Mouse (Mus musculus): ENCODE data around the gene Gm266. TPM values are rescaled to one million over a fixed set of nuclear protein-coding genes. Genes with fewer than 3 reads are reported as not detected.

The Gm266 gene
- polyA plus RNA-seq, 1 experiment from 2014 or later: 123 TPM

DNA sequence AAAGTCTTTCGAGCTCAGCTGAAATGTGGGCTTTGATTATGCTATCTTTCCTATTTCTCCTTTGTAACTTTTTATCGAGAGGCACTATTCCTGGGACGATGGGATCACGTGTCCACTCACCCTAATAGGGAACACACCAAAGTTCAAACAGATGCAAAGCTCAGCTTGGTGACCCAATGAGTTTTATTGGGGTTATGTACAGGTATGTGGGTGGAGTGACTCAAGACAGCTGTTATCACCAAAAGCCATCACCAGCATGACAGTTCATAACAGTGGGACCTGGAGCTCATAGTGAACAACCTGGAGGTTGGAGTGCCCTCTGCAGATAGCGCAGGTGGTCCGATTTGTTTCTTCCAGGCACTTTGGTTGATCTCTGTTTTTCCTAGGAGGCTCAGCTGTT is 46.8 kb downstream of the Gm266 start:
- Histone ChIP-seq H3K9me3 (ENCODE audit: control insufficient read depth, low read length) (no peaks in the 10 kb centered on the region), H3K4me2 (replicated peaks; ENCODE audit: low read depth, low read length) (no peak overlapping the region), H3K4me3 (ENCODE audit: low read length) (no peak overlapping the region), H3K27ac (ENCODE audit: low read depth, low read length) (no peak overlapping the region), H3K4me1 (ENCODE audit: control insufficient read depth, insufficient read depth, low read length) (peaks cover 17% of the 10 kb centered on the region; the same call in 1 of the 2 replicates), H3K9ac (ENCODE audit: low read depth, low read length) (no peak overlapping the region), H3K27me3 (ENCODE audit: control insufficient read depth, insufficient read depth, low read length) (peaks cover 29% of the 10 kb centered on the region), H3K36me3 (ENCODE audit: control insufficient read depth, insufficient read depth, low read length) (no peaks in the 10 kb centered on the region)
- 84% methylated on average over 6 of the region's 6 CpGs for WGBS
- ATAC-seq (ENCODE audit: low FRiP score, low TSS enrichment): no peak

DNA sequence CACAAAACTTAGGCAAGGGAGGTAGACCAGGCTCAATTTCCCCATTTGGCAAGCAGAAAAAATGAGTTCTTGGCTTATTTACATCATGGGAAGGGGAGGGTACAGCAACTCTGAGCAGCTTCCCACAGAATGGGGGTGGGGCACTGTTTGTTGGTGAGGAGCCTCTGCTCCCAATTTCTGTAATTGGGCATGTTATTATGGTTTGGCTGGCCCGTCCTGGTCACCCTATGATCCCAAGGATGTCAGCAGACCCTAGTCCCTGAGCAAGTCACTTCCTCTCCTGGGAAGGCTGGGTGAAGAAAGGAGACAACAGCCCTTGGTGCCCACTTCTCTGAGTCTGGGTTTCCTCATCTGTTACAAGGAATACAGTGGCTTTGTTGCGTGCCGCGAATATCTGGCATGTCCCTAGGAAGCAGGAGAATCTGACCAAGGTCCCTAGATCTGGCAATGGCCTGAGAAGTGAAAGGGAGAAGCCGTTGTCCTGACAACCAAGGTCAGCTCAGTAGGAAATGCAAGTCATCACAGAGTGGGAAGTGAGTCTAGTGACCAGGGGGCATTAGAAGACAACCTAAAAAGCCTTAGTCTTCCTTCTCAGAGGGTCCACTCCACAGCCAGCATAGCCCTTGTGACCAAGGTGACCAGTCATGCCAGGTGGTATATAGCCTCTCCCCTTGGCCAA is 48.3 kb downstream of the Gm266 start:
- Histone ChIP-seq H3K27ac (ENCODE audit: low read depth, low read length) (no peak overlapping the region), H3K4me3 (ENCODE audit: low read length) (no peak overlapping the region), H3K9ac (ENCODE audit: low read depth, low read length) (no peak overlapping the region), H3K36me3 (ENCODE audit: control insufficient read depth, insufficient read depth, low read length) (no peaks in the 10 kb centered on the region), H3K4me2 (replicated peaks; ENCODE audit: low read depth, low read length) (no peak overlapping the region), H3K4me1 (ENCODE audit: control insufficient read depth, insufficient read depth, low read length) (peaks cover 22% of the 10 kb centered on the region; the same call in 1 of the 2 replicates), H3K9me3 (ENCODE audit: control insufficient read depth, low read length) (no peaks in the 10 kb centered on the region), H3K27me3 (ENCODE audit: control insufficient read depth, insufficient read depth, low read length) (peaks cover 16% of the 10 kb centered on the region; the same call in 1 of the 2 replicates)
- WGBS: 71% methylated on average over 5 of the region's 5 CpGs
- ATAC-seq (ENCODE audit: low FRiP score, low TSS enrichment): no peak

DNA sequence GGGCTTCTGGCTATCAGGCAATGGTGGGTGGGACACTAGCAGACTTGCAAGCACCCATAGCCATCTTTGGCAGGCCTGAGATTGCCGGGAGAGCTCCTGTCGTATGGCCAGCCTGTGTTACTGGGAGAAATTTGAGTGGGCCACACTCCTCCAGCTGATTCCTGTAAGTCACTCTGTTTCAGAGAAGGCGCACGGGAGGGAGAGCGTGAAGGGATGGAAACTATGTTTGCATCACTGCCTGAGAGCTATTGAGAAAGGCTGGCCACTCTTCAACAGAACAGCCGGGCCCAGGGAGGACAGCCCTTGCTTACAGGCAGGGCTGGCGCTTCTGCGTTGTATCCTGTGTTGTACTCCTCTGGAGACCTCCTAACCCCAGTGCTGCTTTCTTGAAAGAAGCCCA is 49.0 kb downstream of the Gm266 start:
- peaks cover 15% of the 10 kb centered on the region for H3K27me3 ChIP-seq (ENCODE audit: control insufficient read depth, insufficient read depth, low read length)

DNA sequence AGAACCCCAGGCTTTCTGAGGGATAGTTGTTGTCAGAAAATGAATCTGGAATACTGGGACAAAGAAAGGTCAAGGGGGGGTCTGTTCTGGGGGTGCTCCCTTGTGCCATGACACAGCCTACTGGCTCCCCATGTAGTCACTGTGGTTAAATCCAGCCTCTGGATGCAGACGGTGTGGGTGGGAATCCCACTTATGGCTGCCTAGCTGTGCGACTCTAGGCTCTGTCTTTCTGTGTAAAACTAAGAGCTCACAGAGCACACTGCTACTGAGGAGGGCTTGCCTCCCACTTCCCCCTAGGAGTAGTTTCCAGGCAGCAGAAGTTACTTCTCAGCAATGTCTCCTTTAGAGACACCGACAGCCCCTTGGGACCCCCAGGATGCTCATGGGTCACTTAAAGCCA is 49.5 kb downstream of the Gm266 start:
- Histone ChIP-seq H3K27me3 (ENCODE audit: control insufficient read depth, insufficient read depth, low read length) (peaks cover 13% of the 10 kb centered on the region), H3K36me3 (ENCODE audit: control insufficient read depth, insufficient read depth, low read length) (no peaks in the 10 kb centered on the region), H3K4me1 (ENCODE audit: control insufficient read depth, insufficient read depth, low read length) (peaks cover 30% of the 10 kb centered on the region), H3K4me2 (replicated peaks; ENCODE audit: low read depth, low read length) (no peak overlapping the region), H3K9me3 (ENCODE audit: control insufficient read depth, low read length) (no peaks in the 10 kb centered on the region), H3K9ac (ENCODE audit: low read depth, low read length) (no peak overlapping the region), H3K27ac (ENCODE audit: low read depth, low read length) (no peak overlapping the region), H3K4me3 (ENCODE audit: low read length) (no peak overlapping the region)
- ATAC-seq (ENCODE audit: low FRiP score, low TSS enrichment): no peak
- 85% methylated on average over 3 of the region's 3 CpGs for WGBS

More for the DNA sequence above, 49.0 kb downstream of the Gm266 start:
- Histone ChIP-seq H3K4me2 (replicated peaks; ENCODE audit: low read depth, low read length) (no peak overlapping the region), H3K9me3 (ENCODE audit: control insufficient read depth, low read length) (no peaks in the 10 kb centered on the region), H3K4me3 (ENCODE audit: low read length) (no peak overlapping the region), H3K27ac (ENCODE audit: low read depth, low read length) (no peak overlapping the region), H3K4me1 (ENCODE audit: control insufficient read depth, insufficient read depth, low read length) (peaks cover 25% of the 10 kb centered on the region; the same call in 1 of the 2 replicates), H3K9ac (ENCODE audit: low read depth, low read length) (no peak overlapping the region), H3K36me3 (ENCODE audit: control insufficient read depth, insufficient read depth, low read length) (no peaks in the 10 kb centered on the region)
- ATAC-seq (ENCODE audit: low FRiP score, low TSS enrichment): no peak
- WGBS: 55% methylated on average over 8 of the region's 8 CpGs

DNA sequence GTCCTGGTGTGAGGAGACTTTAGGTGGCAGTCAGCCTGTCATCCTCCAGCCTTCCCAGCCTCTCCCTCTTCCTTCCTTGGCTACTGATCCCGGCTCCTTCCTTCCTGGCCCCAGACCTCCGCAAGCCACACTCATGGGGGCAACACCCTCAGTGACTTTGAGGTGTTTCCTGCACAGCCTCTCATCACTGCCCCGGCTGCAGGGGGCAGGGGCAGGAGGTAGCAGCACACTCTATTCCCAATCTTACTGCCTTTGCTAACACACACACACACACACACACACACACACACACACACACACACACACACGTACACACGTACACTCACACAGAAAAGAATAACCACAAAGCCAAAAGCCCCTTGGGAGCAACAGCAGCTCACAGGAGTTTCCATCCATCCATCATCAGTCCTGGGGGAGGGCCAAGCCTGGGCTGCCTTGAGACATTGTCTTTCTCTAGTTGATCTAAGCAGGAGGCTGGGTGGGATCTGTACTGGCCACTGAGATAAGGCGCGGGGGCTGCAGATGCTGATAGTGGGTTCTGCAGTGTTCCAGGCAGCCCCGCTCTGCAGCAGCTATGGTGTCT is 50.8 kb downstream of the Gm266 start:
- H3K9me3 ChIP-seq (ENCODE audit: control insufficient read depth, low read length): no peaks in the 10 kb centered on the region
- 55% methylated on average over 8 of the region's 8 CpGs for WGBS
- H3K9ac ChIP-seq (ENCODE audit: low read depth, low read length): no peak overlapping the region
- H3K27me3 ChIP-seq (ENCODE audit: control insufficient read depth, insufficient read depth, low read length): peaks cover 15% of the 10 kb centered on the region
- H3K27ac ChIP-seq (ENCODE audit: low read depth, low read length): peak overlapping the region; percentile 34; the same call in 1 of the 2 replicates
- no peaks in the 10 kb centered on the region for H3K36me3 ChIP-seq (ENCODE audit: control insufficient read depth, insufficient read depth, low read length)
- no peak for ATAC-seq (ENCODE audit: low FRiP score, low TSS enrichment)
- no peak overlapping the region for H3K4me3 ChIP-seq (ENCODE audit: low read length)
- peaks cover 43% of the 10 kb centered on the region for H3K4me1 ChIP-seq (ENCODE audit: control insufficient read depth, insufficient read depth, low read length)
- H3K4me2 ChIP-seq (replicated peaks; ENCODE audit: low read depth, low read length): 0 out of 2 replicates have a peak overlapping the region, but pooled peaks have one; percentile 2

Other genes starting within 250 kb of the Gm266 start
- gene Amn, start 214.7 kb downstream of the Gm266 start, polyA plus RNA-seq (2014; fragmentation: Nextera tagmentation; extraction: Ambion mirVana): 7.8 and 14.5 TPM in 2 replicates
- 43.4 and 44.3 TPM in 2 replicates for gene Cdc42bpb, start 108.1 kb downstream of the Gm266 start, polyA plus RNA-seq (2014; fragmentation: Nextera tagmentation; extraction: Ambion mirVana)
- 5.8 and 9.9 TPM in 2 replicates for gene Lbhd2, start 79.0 kb downstream of the Gm266 start, polyA plus RNA-seq (2014; fragmentation: Nextera tagmentation; extraction: Ambion mirVana)
- 10.8 and 10.9 TPM in 2 replicates for gene Exoc3l4, start 68.8 kb downstream of the Gm266 start, polyA plus RNA-seq (2014; fragmentation: Nextera tagmentation; extraction: Ambion mirVana)
- 16.5 and 18.8 TPM in 2 replicates for gene Tnfaip2, start 43.4 kb downstream of the Gm266 start, polyA plus RNA-seq (2014; fragmentation: Nextera tagmentation; extraction: Ambion mirVana)
- 605 and 611 TPM in 2 replicates for gene Eif5, start 52.2 kb upstream of the Gm266 start, polyA plus RNA-seq (2014; fragmentation: Nextera tagmentation; extraction: Ambion mirVana)
- 61.5 and 73.6 TPM in 2 replicates for gene Mark3, start 88.7 kb upstream of the Gm266 start, polyA plus RNA-seq (2014; fragmentation: Nextera tagmentation; extraction: Ambion mirVana)
- 81.5 and 88.5 TPM in 2 replicates for gene Ckb, start 186.5 kb upstream of the Gm266 start, polyA plus RNA-seq (2014; fragmentation: Nextera tagmentation; extraction: Ambion mirVana)
- 6.7 and 11.9 TPM in 2 replicates for gene Trmt61a, start 192.3 kb upstream of the Gm266 start, polyA plus RNA-seq (2014; fragmentation: Nextera tagmentation; extraction: Ambion mirVana)
- 45.2 and 49.7 TPM in 2 replicates for gene Bag5, start 227.4 kb upstream of the Gm266 start, polyA plus RNA-seq (2014; fragmentation: Nextera tagmentation; extraction: Ambion mirVana)
- gene Apopt1, start 227.4 kb upstream of the Gm266 start, polyA plus RNA-seq (2014; fragmentation: Nextera tagmentation; extraction: Ambion mirVana): 63.1 and 63.4 TPM in 2 replicates

Data from kidney, embryonic 14.5 days (tissue).